Mouse (Mus musculus) lung, postnatal 0 days (tissue): ENCODE measurements around the gene Gimap4.

ENCODE experiments used
- CTCF ChIP-seq: IDR thresholded peaks from 2 replicates; pipeline ENCODE4 v1.5.1; 2016; ENCODE audit warnings: antibody characterized with exemption, mild to moderate bottlenecking
- EP300 ChIP-seq: IDR thresholded peaks from 2 replicates; pipeline ENCODE4 v1.6.1; 2016; ENCODE audit warnings: antibody characterized with exemption, mild to moderate bottlenecking, control low read depth

GRCm38 (mm10) chr6:48689320-48689719, 5.0 kb downstream of the Gimap4 start:
- no peak for TF ChIP-seq CTCF
- TF ChIP-seq EP300 = no peak
